Mouse (Mus musculus): Measurements from ENCODE around the gene S100a7a. TPM values are rescaled to one million over a fixed set of nuclear protein-coding genes. Genes with fewer than 3 reads are reported as not detected.

S100a7a gene
- polyA plus RNA-seq, 1 experiment from 2014 or later: not detected

DNA sequence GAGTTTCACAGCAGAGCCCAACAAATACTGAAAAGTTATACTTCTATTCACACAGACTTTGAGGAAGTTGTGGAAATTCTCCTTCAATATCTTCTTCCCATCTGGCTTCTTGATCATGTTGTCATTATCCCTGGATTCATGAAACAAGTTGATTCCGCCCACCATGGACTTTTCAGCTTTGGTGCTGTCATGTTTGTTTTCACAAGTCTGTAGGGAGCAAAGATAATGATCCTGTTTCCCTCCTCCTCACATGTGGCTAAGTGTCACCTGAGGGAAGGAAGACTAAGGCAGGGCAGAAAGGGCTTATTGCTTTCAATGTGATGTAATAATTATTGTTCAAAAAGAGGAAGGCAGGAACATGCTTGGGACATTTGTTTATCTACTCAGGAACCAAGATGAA is 6.5 kb upstream of the S100a7a start:
- Histone ChIP-seq H3K27ac (replicated peaks in 1 of 2; ENCODE audit: control insufficient read depth in 1 of 2, insufficient read depth in 1 of 2, low read depth in 2 of 2, low read length in 2 of 2) (no peak overlapping the region), H3K4me3 (ENCODE audit: control insufficient read depth in 1 of 2, insufficient read depth in 1 of 2, low read depth in 1 of 2, low read length in 2 of 2) (no peak overlapping the region), H3K4me2 (ENCODE audit: low read length) (no peak overlapping the region), H3K9ac (ENCODE audit: low read length) (no peak overlapping the region), H3K27me3 (ENCODE audit: control insufficient read depth, insufficient read depth, low read length) (no peaks in the 10 kb centered on the region), H3K4me1 (ENCODE audit: control insufficient read depth in 2 of 2, insufficient read depth in 2 of 2, low read length in 2 of 2) (no peaks in the 10 kb centered on the region), H3K9me3 (ENCODE audit: control insufficient read depth, low read length) (no peaks in the 10 kb centered on the region), H3K36me3 (ENCODE audit: control insufficient read depth, insufficient read depth, low read length) (no peaks in the 10 kb centered on the region)
- no peak for ATAC-seq (ENCODE audit: insufficient number of reproducible peaks, insufficient read depth, low FRiP score, low read depth)
- whole genome bisulfite sequencing: 71% methylated on average over 1 of the region's 1 CpGs

DNA sequence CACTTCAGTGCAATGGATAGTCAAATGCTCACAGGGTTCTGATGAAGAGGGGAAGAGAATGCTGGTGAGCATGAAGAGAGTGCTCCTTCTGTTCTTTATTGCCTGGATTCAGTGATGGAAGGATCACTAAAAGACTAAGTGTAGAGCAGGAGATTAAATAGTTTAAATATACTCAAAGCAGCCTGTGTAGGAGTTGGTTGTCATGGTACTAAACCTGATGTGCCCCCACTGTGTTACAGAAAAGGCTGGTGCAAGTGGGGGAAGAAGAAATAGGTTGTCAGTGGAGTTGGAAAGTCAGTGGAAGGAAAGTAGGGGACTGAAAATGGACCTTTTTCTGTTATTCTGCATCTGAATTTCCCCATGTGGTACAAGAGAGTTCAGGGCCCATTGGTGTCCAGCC is 4.8 kb upstream of the S100a7a start:
- Histone ChIP-seq H3K9me3 (ENCODE audit: control insufficient read depth, low read length) (no peaks in the 10 kb centered on the region), H3K4me1 (ENCODE audit: control insufficient read depth in 2 of 2, insufficient read depth in 2 of 2, low read length in 2 of 2) (no peaks in the 10 kb centered on the region), H3K9ac (ENCODE audit: low read length) (no peak overlapping the region), H3K4me2 (ENCODE audit: low read length) (no peak overlapping the region), H3K27ac (replicated peaks in 1 of 2; ENCODE audit: control insufficient read depth in 1 of 2, insufficient read depth in 1 of 2, low read depth in 2 of 2, low read length in 2 of 2) (no peak overlapping the region), H3K27me3 (ENCODE audit: control insufficient read depth, insufficient read depth, low read length) (no peaks in the 10 kb centered on the region), H3K36me3 (ENCODE audit: control insufficient read depth, insufficient read depth, low read length) (no peaks in the 10 kb centered on the region), H3K4me3 (ENCODE audit: control insufficient read depth in 1 of 2, insufficient read depth in 1 of 2, low read depth in 1 of 2, low read length in 2 of 2) (no peak overlapping the region)
- no peak for ATAC-seq (ENCODE audit: insufficient number of reproducible peaks, insufficient read depth, low FRiP score, low read depth)

DNA sequence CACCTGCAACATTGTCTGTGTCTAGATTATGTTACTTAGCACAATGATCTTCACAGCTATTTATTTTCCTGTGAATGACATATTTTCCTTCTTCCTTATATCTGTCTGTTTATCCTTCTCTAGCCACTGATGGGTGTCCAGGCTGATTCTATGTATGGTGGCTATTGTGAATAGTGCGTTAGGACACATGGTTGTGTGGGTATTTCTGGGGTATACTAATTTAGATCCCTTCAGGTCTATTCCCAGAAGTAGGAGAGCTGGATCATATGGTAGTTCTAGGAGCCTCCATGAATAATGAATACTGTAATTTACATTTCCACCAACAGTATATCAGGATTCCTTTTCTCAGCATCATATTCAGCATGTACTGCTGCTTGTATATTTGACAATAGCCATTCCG is 4.0 kb upstream of the S100a7a start:
- no peak for ATAC-seq (ENCODE audit: insufficient number of reproducible peaks, insufficient read depth, low FRiP score, low read depth)
- 75% methylated on average over 2 of the region's 2 CpGs for WGBS

DNA sequence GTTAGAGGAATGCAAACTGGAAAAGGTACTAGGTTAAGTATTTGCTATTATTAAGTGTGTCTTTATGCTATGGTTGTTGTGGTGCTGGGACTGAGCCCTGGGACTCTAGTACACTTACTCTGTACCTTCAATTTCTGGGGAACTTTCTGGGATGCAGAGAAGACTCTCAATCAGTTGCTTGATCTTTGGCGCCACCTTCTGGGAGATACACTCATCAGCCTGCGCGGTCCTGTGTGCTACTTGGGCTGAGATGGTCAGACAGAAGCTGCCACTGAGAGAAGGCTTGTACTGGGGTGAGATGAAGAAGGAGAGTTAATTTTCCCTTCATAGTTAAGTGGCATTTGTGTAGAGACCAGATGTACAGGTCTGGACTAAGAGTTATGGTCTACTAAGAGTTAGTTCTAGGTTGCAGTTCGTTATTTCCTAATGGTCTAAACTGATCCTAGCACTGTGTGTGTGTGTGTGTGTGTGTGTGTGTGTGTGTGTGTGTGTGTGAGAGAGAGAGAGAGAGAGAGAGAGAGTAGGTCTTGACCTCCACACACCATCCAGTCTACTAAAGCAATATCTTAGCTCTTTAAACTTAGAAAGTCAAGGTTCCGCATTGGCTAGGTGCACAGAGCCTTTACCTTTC is 824 bp upstream of the S100a7a start:
- ATAC-seq (ENCODE audit: insufficient number of reproducible peaks, insufficient read depth, low FRiP score, low read depth): no peak
- Histone ChIP-seq H3K4me2 (ENCODE audit: low read length) (no peak overlapping the region), H3K9ac (ENCODE audit: low read length) (no peak overlapping the region), H3K27ac (replicated peaks in 1 of 2; ENCODE audit: control insufficient read depth in 1 of 2, insufficient read depth in 1 of 2, low read depth in 2 of 2, low read length in 2 of 2) (no peak overlapping the region), H3K4me3 (ENCODE audit: control insufficient read depth in 1 of 2, insufficient read depth in 1 of 2, low read depth in 1 of 2, low read length in 2 of 2) (no peak overlapping the region), H3K9me3 (ENCODE audit: control insufficient read depth, low read length) (no peaks in the 10 kb centered on the region), H3K27me3 (ENCODE audit: control insufficient read depth, insufficient read depth, low read length) (no peaks in the 10 kb centered on the region; the same call in 1 of the 2 replicates), H3K36me3 (ENCODE audit: control insufficient read depth, insufficient read depth, low read length) (no peaks in the 10 kb centered on the region), H3K4me1 (ENCODE audit: control insufficient read depth in 2 of 2, insufficient read depth in 2 of 2, low read length in 2 of 2) (no peaks in the 10 kb centered on the region)
- WGBS: 35% methylated on average over 5 of the region's 5 CpGs

More for the DNA sequence above, 4.0 kb upstream of the S100a7a start:
- no peak overlapping the region for H3K4me2 ChIP-seq (ENCODE audit: low read length)
- no peak overlapping the region for H3K27ac ChIP-seq (replicated peaks in 1 of 2; ENCODE audit: control insufficient read depth in 1 of 2, insufficient read depth in 1 of 2, low read depth in 2 of 2, low read length in 2 of 2)
- no peak overlapping the region for H3K4me3 ChIP-seq (ENCODE audit: control insufficient read depth in 1 of 2, insufficient read depth in 1 of 2, low read depth in 1 of 2, low read length in 2 of 2)
- no peaks in the 10 kb centered on the region for H3K9me3 ChIP-seq (ENCODE audit: control insufficient read depth, low read length)
- no peak overlapping the region for H3K9ac ChIP-seq (ENCODE audit: low read length)
- H3K27me3 ChIP-seq (ENCODE audit: control insufficient read depth, insufficient read depth, low read length): no peaks in the 10 kb centered on the region; the same call in 1 of the 2 replicates
- no peaks in the 10 kb centered on the region for H3K4me1 ChIP-seq (ENCODE audit: control insufficient read depth in 2 of 2, insufficient read depth in 2 of 2, low read length in 2 of 2)
- no peaks in the 10 kb centered on the region for H3K36me3 ChIP-seq (ENCODE audit: control insufficient read depth, insufficient read depth, low read length)

DNA sequence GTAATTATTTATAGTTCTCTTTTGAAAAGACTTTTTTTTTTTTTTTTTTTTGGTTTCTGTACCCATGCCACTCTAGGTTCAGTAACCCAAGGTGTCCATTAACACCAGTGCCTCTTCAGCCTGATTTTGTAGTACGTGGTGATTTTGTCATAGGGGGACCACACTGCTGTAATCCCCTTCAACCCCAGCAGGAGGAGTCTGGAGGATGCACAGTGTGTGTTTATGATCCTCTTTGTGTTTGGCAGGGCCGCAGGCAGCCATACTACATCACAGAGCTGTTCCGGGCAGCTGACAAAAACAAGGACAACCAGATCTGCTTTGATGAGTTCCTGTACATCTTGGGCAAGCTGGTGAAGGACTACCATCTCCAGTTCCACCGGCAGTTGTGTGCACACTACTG is 3.6 kb downstream of the S100a7a start:
- no peak overlapping the region for H3K4me3 ChIP-seq (ENCODE audit: control insufficient read depth in 1 of 2, insufficient read depth in 1 of 2, low read depth in 1 of 2, low read length in 2 of 2)
- no peak overlapping the region for H3K27ac ChIP-seq (replicated peaks in 1 of 2; ENCODE audit: control insufficient read depth in 1 of 2, insufficient read depth in 1 of 2, low read depth in 2 of 2, low read length in 2 of 2)
- 60% methylated on average over 4 of the region's 4 CpGs for WGBS
- no peaks in the 10 kb centered on the region; the same call in 1 of the 2 replicates for H3K27me3 ChIP-seq (ENCODE audit: control insufficient read depth, insufficient read depth, low read length)
- no peaks in the 10 kb centered on the region for H3K36me3 ChIP-seq (ENCODE audit: control insufficient read depth, insufficient read depth, low read length)
- H3K4me2 ChIP-seq (ENCODE audit: low read length): no peak overlapping the region
- ATAC-seq (ENCODE audit: insufficient number of reproducible peaks, insufficient read depth, low FRiP score, low read depth): no peak
- no peak overlapping the region for H3K9ac ChIP-seq (ENCODE audit: low read length)
- H3K9me3 ChIP-seq (ENCODE audit: control insufficient read depth, low read length): no peaks in the 10 kb centered on the region
- no peaks in the 10 kb centered on the region for H3K4me1 ChIP-seq (ENCODE audit: control insufficient read depth in 2 of 2, insufficient read depth in 2 of 2, low read length in 2 of 2)

DNA sequence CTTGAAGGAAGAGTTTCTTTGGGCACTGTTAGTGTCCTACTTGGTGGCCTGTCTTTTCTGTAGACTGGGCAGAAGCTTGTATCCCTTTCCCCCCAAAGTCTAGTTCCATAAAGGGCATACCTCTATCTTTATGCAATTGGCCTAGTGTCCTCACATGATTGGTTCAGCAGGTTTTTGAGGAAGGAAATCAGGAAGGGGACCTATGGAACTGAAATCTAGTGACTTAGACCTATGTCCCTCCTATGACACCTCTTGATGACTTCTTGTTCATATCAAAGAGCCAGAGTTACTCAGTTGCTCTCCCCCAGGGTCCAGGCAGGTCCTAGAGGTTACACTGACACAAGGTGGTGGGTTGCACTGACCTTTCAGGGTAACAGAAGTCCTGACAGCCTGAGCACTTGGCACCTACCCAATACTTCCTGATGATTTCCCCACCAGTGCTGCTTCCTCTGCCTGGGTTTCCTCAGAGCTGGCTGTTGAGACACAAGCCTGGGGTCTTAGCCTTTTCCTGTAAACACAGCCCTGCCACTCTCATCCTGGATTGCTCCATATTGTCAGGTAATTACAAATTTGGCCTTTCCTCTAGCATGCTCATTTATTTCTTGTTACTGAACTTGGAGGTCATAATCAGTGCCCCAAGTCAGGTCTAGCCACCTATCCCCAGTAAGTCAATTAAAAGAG is 5.7 kb downstream of the S100a7a start:
- no peak for ATAC-seq (ENCODE audit: insufficient number of reproducible peaks, insufficient read depth, low FRiP score, low read depth)
- Histone ChIP-seq H3K4me2 (ENCODE audit: low read length) (no peak overlapping the region), H3K36me3 (ENCODE audit: control insufficient read depth, insufficient read depth, low read length) (no peaks in the 10 kb centered on the region), H3K4me3 (ENCODE audit: control insufficient read depth in 1 of 2, insufficient read depth in 1 of 2, low read depth in 1 of 2, low read length in 2 of 2) (no peak overlapping the region), H3K9me3 (ENCODE audit: control insufficient read depth, low read length) (no peaks in the 10 kb centered on the region), H3K27me3 (ENCODE audit: control insufficient read depth, insufficient read depth, low read length) (no peaks in the 10 kb centered on the region; the same call in 1 of the 2 replicates), H3K27ac (replicated peaks in 1 of 2; ENCODE audit: control insufficient read depth in 1 of 2, insufficient read depth in 1 of 2, low read depth in 2 of 2, low read length in 2 of 2) (no peak overlapping the region), H3K4me1 (ENCODE audit: control insufficient read depth in 2 of 2, insufficient read depth in 2 of 2, low read length in 2 of 2) (no peaks in the 10 kb centered on the region), H3K9ac (ENCODE audit: low read length) (no peak overlapping the region)

DNA sequence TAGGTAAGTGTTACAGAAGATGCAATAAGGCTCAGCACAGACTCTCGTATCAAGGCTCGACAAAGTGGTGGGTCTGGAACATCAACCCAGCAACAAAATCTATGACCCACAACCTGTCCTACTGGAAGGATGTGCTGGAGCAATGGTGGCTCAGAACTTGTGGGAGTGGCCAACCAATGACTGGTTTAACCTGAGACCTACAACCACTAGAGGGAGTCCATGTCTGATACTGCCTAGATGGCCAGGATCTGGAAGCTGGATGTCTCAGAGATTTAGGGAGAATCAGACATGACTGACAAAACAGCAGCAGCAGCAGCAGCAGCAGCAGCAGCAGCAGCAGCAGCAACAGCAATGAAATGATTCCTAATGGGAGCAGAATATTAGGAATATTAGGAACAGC is 10.4 kb downstream of the S100a7a start:
- H3K9me3 ChIP-seq (ENCODE audit: control insufficient read depth, low read length): no peaks in the 10 kb centered on the region
- no peaks in the 10 kb centered on the region for H3K36me3 ChIP-seq (ENCODE audit: control insufficient read depth, insufficient read depth, low read length)
- no peak overlapping the region for H3K27ac ChIP-seq (replicated peaks in 1 of 2; ENCODE audit: control insufficient read depth in 1 of 2, insufficient read depth in 1 of 2, low read depth in 2 of 2, low read length in 2 of 2)
- H3K27me3 ChIP-seq (ENCODE audit: control insufficient read depth, insufficient read depth, low read length): no peaks in the 10 kb centered on the region
- 76% methylated on average over 2 of the region's 2 CpGs for WGBS
- no peak for ATAC-seq (ENCODE audit: insufficient number of reproducible peaks, insufficient read depth, low FRiP score, low read depth)
- H3K4me3 ChIP-seq (ENCODE audit: control insufficient read depth in 1 of 2, insufficient read depth in 1 of 2, low read depth in 1 of 2, low read length in 2 of 2): no peak overlapping the region
- no peak overlapping the region for H3K4me2 ChIP-seq (ENCODE audit: low read length)
- H3K4me1 ChIP-seq (ENCODE audit: control insufficient read depth in 2 of 2, insufficient read depth in 2 of 2, low read length in 2 of 2): no peaks in the 10 kb centered on the region
- H3K9ac ChIP-seq (ENCODE audit: low read length): no peak overlapping the region

DNA sequence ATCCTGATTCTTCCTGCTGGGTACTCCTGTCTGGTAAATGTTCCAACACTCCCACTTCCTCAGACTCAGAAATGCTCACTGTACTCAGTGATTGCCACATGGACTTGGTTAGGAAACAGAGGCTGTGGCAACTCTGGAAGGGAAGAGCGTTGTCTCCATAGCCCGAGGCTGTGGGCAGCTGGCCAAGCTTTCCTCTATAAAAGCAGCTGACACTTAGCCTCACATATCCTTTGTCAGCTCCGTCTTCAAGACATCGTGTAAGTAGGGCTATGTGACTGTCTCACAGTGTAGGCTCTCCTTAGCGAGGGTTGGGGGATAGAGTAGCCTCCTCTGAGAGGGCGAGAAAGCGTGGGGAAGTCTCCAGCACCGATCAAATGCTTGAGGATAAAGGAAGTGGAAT is 15.0 kb downstream of the S100a7a start, which contains the start of gene S100a8:
Gene S100a8, plus strand, starts transcription at position 133 of the 400 bp plus-strand sequence.
- Histone ChIP-seq H3K9me3 (ENCODE audit: control insufficient read depth, low read length) (no peaks in the 10 kb centered on the region), H3K4me1 (ENCODE audit: control insufficient read depth in 2 of 2, insufficient read depth in 2 of 2, low read length in 2 of 2) (no peaks in the 10 kb centered on the region), H3K9ac (ENCODE audit: low read length) (no peak within 1 kb of the TSS), H3K4me3 (ENCODE audit: control insufficient read depth in 1 of 2, insufficient read depth in 1 of 2, low read depth in 1 of 2, low read length in 2 of 2) (no peak within 1 kb of the TSS), H3K27me3 (ENCODE audit: control insufficient read depth, insufficient read depth, low read length) (no peaks in the 10 kb centered on the region), H3K36me3 (ENCODE audit: control insufficient read depth, insufficient read depth, low read length) (no peaks in the 10 kb centered on the region), H3K27ac (replicated peaks in 1 of 2; ENCODE audit: control insufficient read depth in 1 of 2, insufficient read depth in 1 of 2, low read depth in 2 of 2, low read length in 2 of 2) (no peak within 1 kb of the TSS), H3K4me2 (ENCODE audit: low read length) (no peak within 1 kb of the TSS)
- ATAC-seq (ENCODE audit: insufficient number of reproducible peaks, insufficient read depth, low FRiP score, low read depth): no peak
- 60% methylated on average over 8 of the region's 8 CpGs for WGBS

Measured in heart, embryonic 14.5 days (tissue).